Mouse (Mus musculus) heart, postnatal 14 days (tissue): ENCODE measurements around the gene Wdr31. TPM values are rescaled to one million over a fixed set of nuclear protein-coding genes. Genes with fewer than 3 reads are reported as not detected.
"Not testable (repeated sequence)": the region's sequence is repeated elsewhere in the genome, so short reads cannot be mapped to it uniquely, and the experiment has no call there.

Source experiments
- DNase-seq, 2 experiments: peaks; one replicate each; pipeline ENCODE4 v3.0.0; 2021 to 2022
- intact Hi-C: fragments of 180-260 bp; cut with DNase I; formaldehyde crosslinking; loops from one replicate; pipeline ENCODE4 v1.15.1; 2025
- total RNA-seq, 2 experiments: library from RNA; stranded (reverse); gene quantifications; 2 replicates each; pipeline ENCODE4 v1.2.3; 2021

Gene Wdr31
- total RNA-seq, 2 experiments from 2014 or later, result 0.65 to 0.66 TPM

DNA sequence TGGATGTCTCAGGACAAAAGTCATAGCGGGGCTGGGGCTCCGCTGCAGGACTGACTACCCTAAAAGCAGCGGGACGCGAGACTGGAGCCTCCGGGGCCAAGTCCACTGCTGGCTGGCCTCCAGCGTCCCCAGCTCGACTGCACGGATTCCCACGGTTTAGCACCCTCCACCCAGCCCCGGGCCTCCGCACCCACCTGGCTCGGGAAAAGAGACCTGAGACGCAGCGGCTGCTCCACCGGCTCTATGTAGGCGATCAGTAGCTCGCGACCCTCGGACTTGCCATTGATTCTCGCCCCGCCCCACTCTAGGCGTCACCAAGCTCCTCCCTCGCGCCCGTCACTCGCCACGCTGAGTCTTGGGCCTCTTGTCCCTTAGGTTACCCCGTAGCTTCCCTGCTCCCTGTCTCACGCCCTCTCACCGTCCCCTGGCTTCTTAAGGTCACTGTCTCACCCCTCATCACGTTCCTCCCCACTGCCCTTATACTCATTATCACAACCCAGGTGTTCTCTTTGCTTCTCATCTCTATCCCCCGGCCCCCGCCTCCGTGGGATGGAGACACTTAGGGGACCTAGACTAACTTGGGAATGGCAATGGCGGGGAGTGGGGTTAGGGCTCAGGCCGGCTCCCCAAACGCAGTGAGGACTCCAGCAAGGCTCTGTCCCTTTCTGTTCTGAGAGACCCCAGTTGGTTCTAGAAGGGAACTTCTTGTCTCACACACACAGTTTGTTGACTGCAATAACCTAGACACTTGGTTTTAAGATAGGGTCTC lies 31.5 kb upstream of the Wdr31 start:
- intact Hi-C loops, result loop anchor here (2.0 to 5.0 kb wide), 2 partner anchors 17 to 95 kb away; partner anchors contain the start of genes Alad, Cdc26 and Prpf4
- DNase-seq, result peak; percentile 88 to 93

DNA sequence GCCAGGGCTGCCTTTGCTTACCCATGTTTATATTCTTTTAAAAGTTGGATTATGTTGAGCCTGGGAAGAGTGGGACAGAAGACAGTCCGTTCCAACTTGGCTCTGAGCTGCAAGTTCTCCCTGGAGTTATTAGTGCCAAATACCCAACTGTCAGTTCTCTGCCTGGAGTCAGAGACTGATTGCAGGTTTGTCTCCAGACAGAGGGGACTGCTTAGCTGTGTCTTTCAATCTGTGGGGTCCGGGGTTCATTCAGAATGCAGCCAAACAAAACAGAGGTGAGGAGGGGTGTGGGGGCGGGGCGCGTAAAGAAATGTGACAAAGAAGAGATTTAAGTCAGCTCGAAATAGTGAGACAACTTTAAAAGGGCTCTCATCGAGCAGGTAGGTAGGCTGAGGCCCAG lies 30.8 kb upstream of the Wdr31 start:
- intact Hi-C loops, result loop anchor here (5.0 kb wide), 1 partner anchor 94 kb away; the partner anchor contains the start of genes Cdc26 and Prpf4
- no peak for DNase-seq

GRCm38 (mm10) chr4:62500799-62501198 lies 30.1 kb upstream of the Wdr31 start:
- no peak for DNase-seq
- intact Hi-C loops, result loop anchor here (5.0 kb wide), 1 partner anchor 93 kb away; the partner anchor contains the start of genes Cdc26 and Prpf4

DNA sequence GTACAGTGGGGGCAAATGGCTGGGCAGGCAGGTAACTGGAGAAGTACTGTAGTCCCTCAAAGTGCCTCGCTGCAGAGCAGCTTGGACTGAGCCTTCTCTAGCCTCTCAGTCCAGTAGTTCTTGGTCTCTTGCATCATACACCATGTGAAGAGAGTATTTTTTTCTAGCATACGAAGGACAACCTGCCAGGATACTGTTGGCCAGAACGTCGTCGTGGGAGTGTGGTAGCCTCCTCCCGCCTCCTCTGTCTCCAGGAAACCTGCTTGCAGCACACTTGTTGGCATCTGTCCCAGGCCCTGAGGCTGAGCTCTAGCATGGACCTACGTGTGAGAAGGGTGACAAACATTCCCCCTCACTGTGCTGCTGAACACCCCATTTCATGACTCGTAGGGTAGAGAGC lies 26.1 kb upstream of the Wdr31 start:
- DNase-seq, result peak; percentile 56 to 58
- intact Hi-C loops, result no loop called here

DNA sequence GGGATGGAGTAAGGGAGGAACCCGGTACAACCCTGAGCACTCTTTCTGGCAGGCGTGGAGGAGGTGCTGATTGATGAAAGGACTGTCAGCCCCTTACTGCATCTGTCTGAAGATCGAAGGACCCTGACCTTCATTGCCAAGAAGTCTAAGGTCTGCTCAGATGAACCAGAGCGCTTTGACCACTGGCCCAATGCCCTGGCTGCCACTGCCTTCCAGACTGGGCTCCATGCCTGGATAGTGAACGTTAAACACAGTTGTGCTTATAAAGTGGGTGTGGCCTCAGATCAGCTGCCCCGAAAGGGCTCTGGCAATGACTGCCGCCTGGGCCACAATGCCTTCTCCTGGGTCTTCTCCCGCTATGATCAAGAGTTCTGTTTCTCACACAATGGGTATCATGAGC lies 25.2 kb upstream of the Wdr31 start:
- intact Hi-C loops, result no loop called here
- DNase-seq, result peak; percentile 54 to 73

DNA sequence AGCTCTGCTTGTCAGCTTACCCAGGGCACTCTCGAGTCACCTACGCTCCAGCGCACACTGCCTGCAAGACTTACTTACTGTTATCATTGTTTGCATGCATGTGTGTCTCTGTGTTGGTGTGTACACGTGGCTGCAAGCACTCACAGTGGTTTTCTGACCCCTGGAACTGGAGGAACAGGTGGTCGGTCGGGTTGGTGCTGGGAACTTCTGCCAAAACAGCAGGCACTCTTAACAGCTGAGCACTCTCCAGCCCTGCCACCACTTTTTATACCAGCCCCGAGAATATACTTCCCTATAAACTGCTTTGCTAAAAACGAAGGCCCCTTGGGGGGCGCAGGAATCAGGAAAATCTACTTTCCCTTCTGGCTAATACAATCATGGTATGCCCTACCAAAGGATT lies 23.5 kb upstream of the Wdr31 start:
- no peak for DNase-seq
- intact Hi-C loops, result no loop called here

- intact Hi-C loops, result no loop called here
- DNase-seq, result no peak
Observed at GRCm38 (mm10) chr4:62492682-62493081, 22.0 kb upstream of the Wdr31 start.

- intact Hi-C loops, result no loop called here
- DNase-seq, result no peak
Observed at GRCm38 (mm10) chr4:62487914-62488313, 17.2 kb upstream of the Wdr31 start.

DNA sequence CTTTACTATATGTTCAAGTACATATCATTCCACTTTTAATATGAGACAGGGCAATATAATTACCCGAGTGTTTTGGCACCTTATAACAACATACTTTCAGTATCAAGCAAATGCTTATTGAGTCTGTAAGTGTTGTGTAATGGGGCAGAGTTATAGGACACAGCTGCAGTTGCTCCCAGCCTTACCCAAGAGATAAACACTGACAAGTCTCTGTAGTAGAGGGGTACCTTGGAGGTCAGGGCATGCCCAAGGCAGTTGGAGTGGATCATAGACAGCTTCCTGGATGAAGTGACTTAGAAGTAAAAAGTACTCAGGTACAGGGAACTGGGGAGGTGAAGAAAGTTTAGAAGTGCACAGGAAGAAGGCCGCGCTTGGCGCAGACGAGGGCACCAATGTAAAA lies 16.5 kb upstream of the Wdr31 start:
- DNase-seq, result no peak
- intact Hi-C loops, result no loop called here

DNA sequence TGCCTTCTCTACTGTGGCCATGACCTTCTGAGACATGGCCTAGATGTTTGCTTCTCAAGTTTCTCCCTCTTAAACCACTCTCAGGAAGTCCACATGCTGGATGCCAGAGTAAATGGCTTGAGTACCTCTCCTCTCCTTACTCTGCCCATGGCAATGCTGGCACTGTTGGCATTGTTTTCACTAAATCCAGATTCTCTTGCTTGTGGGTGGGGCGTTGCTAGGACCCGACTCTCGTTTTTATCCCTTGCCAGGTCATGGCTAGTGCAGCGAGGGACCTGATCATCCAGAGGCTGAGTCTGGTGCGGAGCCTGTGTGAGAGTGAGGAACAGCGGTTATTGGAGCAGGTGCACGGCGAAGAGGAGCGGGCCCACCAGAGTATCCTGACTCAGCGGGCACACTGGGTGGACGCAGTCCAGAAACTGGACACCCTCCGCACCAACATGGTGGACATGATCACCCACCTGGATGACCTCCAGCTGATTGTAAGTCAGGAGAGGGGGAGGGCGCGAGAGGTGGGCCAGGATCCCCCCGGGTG lies 15.5 kb upstream of the Wdr31 start:
- intact Hi-C loops, result no loop called here
- no peak for DNase-seq

- DNase-seq, result no peak
Observed at GRCm38 (mm10) chr4:62485450-62486161, 14.9 kb upstream of the Wdr31 start.

DNA sequence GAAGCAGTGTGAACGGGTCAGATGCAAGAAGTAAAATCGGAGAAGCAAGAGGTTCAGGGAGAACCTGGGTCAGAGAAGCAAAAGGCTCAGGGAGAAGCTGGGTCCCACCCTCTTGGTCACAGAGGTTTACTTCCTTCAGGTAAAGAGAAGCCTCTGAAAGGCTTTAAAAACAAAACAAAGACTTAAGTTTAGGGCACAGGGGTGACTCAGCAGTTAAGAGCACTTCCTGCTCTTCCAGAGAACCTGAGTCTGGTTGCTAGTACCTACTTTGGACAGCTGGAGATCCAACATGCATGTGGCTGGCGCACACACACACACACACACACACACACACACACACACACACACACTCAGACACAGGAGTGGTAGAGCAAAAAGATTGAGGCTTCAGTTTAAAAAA lies 14.2 kb upstream of the Wdr31 start:
- no peak for DNase-seq
- intact Hi-C loops, result no loop called here

More at GRCm38 (mm10) chr4:62485450-62486161, 14.9 kb upstream of the Wdr31 start:
- intact Hi-C loops, result no loop called here

DNA sequence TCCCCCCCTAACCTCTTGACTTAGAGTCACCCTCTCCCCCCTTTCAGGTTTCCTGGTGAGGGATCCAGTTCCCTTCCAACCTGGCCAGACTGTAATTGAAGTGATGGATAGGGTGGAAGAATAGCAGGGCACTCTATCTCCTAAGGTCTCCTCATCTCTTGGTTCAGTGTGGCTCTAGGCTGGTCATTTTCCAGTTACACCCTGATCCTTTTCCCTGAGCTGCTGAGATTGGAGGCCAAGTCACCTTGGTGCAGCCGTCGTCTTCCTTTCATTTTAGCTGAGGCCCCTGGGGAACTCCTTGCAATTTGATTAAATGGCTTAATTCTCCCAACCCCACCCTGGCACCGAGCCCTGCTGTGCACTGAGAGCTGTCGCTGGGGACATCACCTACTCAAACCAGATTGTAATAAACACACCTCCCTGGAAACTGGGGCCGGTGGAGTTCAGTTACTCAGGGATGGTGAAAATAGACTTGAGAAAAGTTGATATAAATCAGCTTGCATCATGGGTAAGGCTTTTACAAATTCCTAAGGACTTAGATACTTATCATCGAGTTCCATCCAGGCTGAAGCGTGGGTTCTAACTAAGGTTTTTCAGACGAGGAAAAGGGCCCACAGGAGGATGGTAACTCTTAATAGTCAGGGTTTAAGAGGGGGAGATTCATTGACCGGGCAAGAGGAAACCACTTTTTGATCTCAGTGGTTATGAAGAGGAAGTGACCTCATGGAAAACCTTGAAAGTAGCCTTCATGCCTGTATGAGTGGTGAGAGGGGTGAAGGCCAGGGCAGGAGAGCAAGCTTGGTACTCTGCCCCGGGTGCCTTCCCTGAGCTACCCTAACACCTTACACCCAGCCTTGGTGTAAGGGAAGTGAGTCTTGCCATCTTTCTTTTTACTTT lies 10.3 kb upstream of the Wdr31 start:
- DNase-seq, result no peak
- intact Hi-C loops, result no loop called here

- peak; percentile 24 to 27 for DNase-seq
- intact Hi-C loops, result no loop called here
Observed at GRCm38 (mm10) chr4:62479937-62480708, 9.4 kb upstream of the Wdr31 start, which contains the start of gene Bspry. Gene Bspry (plus strand): TSS chr4:62480053.

DNA sequence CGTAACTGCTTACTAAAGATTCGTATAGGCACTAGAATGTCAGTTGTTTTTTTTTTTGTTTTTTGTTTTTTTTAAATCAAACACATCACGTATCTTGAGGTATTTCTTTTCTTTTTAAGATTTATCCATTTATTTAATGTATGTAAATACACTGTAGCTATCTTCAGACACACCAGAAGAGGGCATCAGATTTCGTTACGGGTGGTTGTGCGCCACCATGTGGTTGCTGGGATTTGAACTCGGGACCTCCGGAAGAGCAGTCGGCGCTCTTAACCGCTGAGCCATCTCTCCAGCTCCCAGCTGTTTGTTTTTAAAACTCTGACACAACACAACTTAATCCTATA lies 8.9 kb upstream of the Wdr31 start:
- DNase-seq, intact Hi-C loops: not testable (repeated sequence)

- no peak for DNase-seq
- intact Hi-C loops, result no loop called here
Observed at GRCm38 (mm10) chr4:62477542-62478244, 7.0 kb upstream of the Wdr31 start.

DNA sequence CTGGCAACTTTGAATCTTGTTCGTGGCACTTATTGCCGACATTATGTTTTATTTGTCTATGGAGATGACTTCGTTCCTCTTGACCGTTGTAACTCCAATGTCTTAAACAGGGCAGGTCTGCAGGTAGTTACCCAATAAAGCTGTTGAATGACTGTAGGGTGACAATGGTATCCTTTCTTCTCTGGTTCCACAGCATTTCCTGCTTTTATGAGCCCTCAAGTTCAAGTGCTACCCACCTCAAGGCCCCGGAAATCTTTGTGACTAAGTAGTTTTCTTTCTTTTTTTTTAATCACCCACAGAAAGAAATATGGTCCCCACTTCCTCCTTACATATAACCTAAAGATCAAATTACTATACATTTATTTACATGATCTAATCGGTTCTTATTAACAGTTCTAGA lies 5.1 kb upstream of the Wdr31 start:
- intact Hi-C loops, result no loop called here
- DNase-seq, result no peak

GRCm38 (mm10) chr4:62475131-62475530 lies 4.4 kb upstream of the Wdr31 start:
- no peak for DNase-seq
- intact Hi-C loops, result no loop called here

DNA sequence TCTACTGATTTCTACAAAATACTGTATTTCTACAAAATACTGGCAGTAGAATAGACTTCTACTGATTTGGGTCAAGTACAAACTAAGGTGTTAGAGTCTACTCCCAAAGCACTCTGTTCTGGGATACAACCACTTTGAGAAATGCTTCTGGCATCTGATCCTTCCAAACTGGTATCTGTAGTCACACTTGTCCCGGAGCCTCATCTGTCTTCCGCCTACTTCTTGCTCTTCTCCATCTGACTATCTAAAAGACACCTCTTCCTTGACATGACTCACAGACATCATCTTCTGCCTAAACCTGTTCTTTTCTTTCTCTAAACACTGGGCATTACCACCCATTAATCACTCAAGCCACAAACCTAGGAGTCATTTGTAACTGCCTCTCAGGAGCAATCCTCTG lies 1.4 kb upstream of the Wdr31 start:
- intact Hi-C loops, result no loop called here
- DNase-seq, result no peak
